Mouse (Mus musculus) hindbrain, embryonic 12.5 days (tissue): Measurements from ENCODE around the gene Syngap1. TPM values are rescaled to one million over a fixed set of nuclear protein-coding genes. Genes with fewer than 3 reads are reported as not detected.
"Not testable (repeated sequence)": the region's sequence is repeated elsewhere in the genome, so short reads cannot be mapped to it uniquely, and the experiment has no call there.

Experiments
- ATAC-seq: fragments of 200-750 bp; cut with Nextera tagmentation; 2 replicates; pipeline ENCODE4 v1.8.0; 2017; ENCODE audit warnings: moderate TSS enrichment; ENCODE audit not compliant: low FRiP score
- H3K27ac ChIP-seq: fragments of 300-500 bp; sonication (generic); 2 replicates; pipeline ENCODE4 v1.5.1; 2016; ENCODE audit warnings: mild to moderate bottlenecking
- H3K27me3 ChIP-seq: fragments of 300-500 bp; sonication (generic); 2 replicates; pipeline ENCODE4 v1.6.1; 2016; ENCODE audit warnings: mild to moderate bottlenecking
- H3K36me3 ChIP-seq: fragments of 300-500 bp; sonication (generic); 2 replicates; pipeline ENCODE4 v1.6.1; 2016; ENCODE audit warnings: mild to moderate bottlenecking
- H3K4me1 ChIP-seq: fragments of 300-500 bp; sonication (generic); 2 replicates; pipeline ENCODE4 v1.6.1; 2016
- H3K4me2 ChIP-seq: fragments of 300-500 bp; sonication (generic); replicated peaks from 2 replicates; pipeline ENCODE4 v1.6.1; 2016; ENCODE audit warnings: mild to moderate bottlenecking
- H3K4me3 ChIP-seq: fragments of 300-500 bp; sonication (generic); 2 replicates; pipeline ENCODE4 v1.5.1; 2016; ENCODE audit warnings: mild to moderate bottlenecking
- H3K9ac ChIP-seq: fragments of 300-500 bp; sonication (generic); 2 replicates; pipeline ENCODE4 v1.6.1; 2016; ENCODE audit warnings: mild to moderate bottlenecking, moderate library complexity
- H3K9me3 ChIP-seq: fragments of 300-500 bp; sonication (generic); replicated peaks from 2 replicates; pipeline ENCODE4 v1.6.1; 2016; ENCODE audit warnings: mild to moderate bottlenecking
- WGBS: fragments of 180-500 bp; shearing (Covaris S2); methylation state at CpG from one replicate; pipeline ENCODE4 v1.1.7; 2016; 5-methylcytosine and 5-hydroxymethylcytosine counted together
- polyA plus RNA-seq: library from polyadenylated mRNA; unstranded; fragments of >200 nt; fragmentation: Nextera tagmentation; extraction: Ambion mirVana; gene quantifications from 2 replicates; pipeline ENCODE4 v1.2.1, GENCODE M21; 2016

Gene Syngap1
- polyA plus RNA-seq, 1 experiment from 2014 or later, result 4.2 TPM

DNA sequence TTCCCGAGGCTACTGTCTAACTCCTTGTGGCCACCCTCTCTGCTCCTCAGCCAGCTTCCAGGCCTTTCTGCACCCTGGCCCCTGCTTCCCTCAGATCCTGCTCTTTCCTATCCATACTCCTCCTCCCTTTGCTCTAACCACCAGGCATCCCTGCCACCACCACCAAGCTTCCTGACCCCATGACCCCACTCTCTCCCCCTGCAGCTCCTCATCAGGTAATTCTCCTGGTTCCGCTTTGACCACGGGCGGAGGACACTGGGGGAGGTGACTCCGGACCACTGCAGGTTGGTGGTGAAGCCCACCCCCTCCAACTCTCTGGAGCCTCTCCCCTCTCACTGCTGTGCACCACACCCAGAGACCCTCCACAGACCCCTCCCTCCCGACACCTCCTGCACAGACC is 26.4 kb downstream of the Syngap1 start:
- Histone ChIP-seq H3K9ac (no peak overlapping the region), H3K4me1 (peaks cover 14% of the 10 kb centered on the region), H3K36me3 (peaks cover 68% of the 10 kb centered on the region), H3K4me3 (no peak overlapping the region), H3K27ac (no peak overlapping the region), H3K27me3 (no peaks in the 10 kb centered on the region), H3K9me3 (no peaks in the 10 kb centered on the region), H3K4me2 (no peak overlapping the region)
- WGBS, result 89% methylated on average over 6 of the region's 6 CpGs
- ATAC-seq, result no peak

DNA sequence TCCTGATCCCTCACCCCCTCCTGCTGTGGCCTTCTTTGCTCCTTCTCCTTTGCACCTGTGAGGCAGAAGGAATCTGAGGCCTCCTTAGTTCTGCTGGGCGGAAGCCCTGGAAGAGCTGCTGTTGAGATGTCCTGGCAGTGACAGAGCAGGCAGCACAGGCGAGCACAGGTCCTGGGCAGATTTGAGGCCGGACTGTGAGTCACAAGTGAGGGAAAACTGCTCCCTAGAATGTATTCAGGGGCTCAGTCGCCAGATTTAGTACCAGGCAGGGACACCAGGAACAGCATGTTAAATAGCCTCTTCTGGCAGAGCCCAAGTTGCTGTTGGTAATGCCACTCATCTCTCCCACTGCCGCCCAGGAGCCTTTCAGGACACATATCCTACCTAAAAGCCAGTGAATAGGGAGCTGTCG is 27.2 kb downstream of the Syngap1 start:
- WGBS, result 81% methylated on average over 6 of the region's 6 CpGs
- no peak for ATAC-seq

DNA sequence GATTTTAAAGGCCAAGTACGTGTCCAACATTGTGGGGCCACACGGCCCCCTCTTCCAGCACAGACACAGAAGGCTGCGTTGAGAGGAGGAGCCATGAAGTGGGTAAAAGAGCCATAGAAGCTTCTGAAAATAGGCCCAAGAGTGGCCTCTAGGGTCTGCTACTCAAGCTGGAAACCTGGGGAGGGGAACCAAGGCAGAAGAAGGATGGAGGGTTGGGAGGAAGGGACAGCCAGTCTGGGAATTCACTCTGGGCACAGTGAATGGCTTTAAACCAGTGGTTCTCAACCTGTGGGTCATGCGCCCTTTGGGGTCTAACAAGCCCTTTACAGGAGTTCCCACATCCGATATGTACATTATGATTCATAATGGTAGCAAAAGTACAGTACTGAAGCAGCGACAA is 28.2 kb downstream of the Syngap1 start:
- peaks cover 54% of the 10 kb centered on the region for H3K36me3 ChIP-seq
- H3K27me3 ChIP-seq, result no peaks in the 10 kb centered on the region
- 91% methylated on average over 6 of the region's 6 CpGs for WGBS
- no peak overlapping the region for H3K27ac ChIP-seq
- H3K4me2 ChIP-seq, result no peak overlapping the region
- H3K4me1 ChIP-seq, result peaks cover 24% of the 10 kb centered on the region
- H3K4me3 ChIP-seq, result no peak overlapping the region
- H3K9me3 ChIP-seq, result no peaks in the 10 kb centered on the region
- H3K9ac ChIP-seq, result no peak overlapping the region
- no peak for ATAC-seq

More for the DNA sequence above, 27.2 kb downstream of the Syngap1 start:
- Histone ChIP-seq H3K36me3 (peaks cover 61% of the 10 kb centered on the region), H3K27me3 (no peaks in the 10 kb centered on the region), H3K9ac (no peak overlapping the region), H3K27ac (no peak overlapping the region), H3K4me1 (peaks cover 16% of the 10 kb centered on the region), H3K4me3 (no peak overlapping the region), H3K9me3 (no peaks in the 10 kb centered on the region), H3K4me2 (no peak overlapping the region)

DNA sequence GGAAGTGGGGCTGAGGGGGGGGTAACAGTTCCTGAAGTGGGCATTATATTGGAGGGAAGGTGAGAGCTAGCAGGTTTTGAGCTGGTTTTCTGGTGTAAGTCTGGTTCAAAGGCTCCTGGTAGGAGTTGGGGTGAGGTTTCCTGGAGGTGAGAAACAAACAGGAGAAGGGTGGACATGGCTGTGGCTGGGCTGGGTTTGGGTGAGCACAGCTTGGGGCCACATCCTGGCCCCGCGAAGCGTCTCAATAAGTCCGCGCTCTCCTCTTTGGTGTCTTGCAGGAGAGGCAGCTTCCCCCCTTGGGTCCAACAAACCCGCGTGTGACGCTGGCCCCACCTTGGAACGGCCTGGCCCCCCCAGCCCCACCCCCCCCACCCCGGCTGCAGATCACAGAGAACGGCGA is 29.2 kb downstream of the Syngap1 start:
- Histone ChIP-seq H3K36me3 (peaks cover 53% of the 10 kb centered on the region), H3K9ac (no peak overlapping the region), H3K9me3 (no peaks in the 10 kb centered on the region), H3K4me3 (no peak overlapping the region), H3K27ac (no peak overlapping the region), H3K4me2 (no peak overlapping the region), H3K4me1 (peaks cover 33% of the 10 kb centered on the region), H3K27me3 (no peaks in the 10 kb centered on the region)
- 89% methylated on average over 7 of the region's 12 CpGs for WGBS
- no peak for ATAC-seq

DNA sequence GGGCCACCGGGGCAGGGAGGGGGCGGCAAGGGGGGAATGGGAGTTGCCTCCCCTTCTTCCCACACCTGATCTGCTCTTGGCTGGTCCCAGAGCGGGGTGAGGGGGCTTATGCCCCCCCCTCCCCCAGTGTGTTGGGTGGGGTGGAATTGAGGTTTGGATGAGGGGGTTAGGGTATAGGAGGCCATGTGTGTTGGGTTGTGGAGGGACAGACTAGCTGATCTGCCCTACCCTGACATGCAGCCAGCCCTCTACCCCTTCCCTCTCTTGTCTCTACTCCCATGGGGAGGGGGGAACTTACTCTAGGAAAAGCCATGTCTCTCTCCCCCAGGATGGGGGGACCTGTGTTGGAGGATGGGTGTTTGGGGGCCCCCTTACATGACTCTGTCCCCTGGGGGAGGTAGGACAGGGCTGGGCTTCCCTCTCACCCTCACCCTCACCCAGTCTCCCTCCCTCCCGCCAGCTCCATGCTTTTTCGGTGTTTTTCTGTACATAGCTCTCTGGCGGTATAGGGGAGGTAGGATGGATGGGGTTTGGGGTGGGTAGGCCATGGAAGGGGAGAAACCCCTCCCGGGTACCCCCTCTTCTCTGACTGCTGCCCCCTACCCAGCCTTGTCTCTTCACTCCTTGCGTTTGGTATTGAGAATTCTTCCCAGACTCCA is 30.3 kb downstream of the Syngap1 start:
- Histone ChIP-seq H3K36me3 (peaks cover 53% of the 10 kb centered on the region), H3K9me3 (no peaks in the 10 kb centered on the region), H3K4me2 (peak overlapping the region; percentile 79), H3K9ac (peak overlapping the region; percentile 23; the same call in 1 of the 2 replicates), H3K4me1 (peaks cover 43% of the 10 kb centered on the region), H3K27ac (no peak overlapping the region), H3K4me3 (no peak overlapping the region), H3K27me3 (no peaks in the 10 kb centered on the region)
- no peak for ATAC-seq
- WGBS, result 62% methylated on average over 8 of the region's 8 CpGs

DNA sequence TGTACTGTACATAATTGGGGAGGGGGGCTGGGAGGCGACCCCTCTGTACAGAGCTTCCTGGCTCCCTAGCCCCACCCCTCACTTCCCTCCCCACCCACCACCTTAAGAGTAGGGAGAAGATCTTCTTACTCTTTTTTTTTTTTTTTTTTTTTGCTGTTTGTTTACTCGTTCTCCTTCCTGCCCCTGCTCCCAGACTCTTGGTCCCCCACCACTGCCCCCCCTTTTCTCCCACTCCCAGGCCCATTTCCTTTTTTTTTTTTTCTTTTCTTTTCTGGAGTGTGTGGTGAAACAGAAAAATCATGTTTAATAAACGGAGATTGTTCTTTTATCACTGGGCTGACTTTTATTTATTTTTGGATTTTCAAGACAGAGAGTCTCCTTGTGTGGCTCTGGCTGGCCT is 31.1 kb downstream of the Syngap1 start:
- H3K36me3 ChIP-seq, result peaks cover 50% of the 10 kb centered on the region

DNA sequence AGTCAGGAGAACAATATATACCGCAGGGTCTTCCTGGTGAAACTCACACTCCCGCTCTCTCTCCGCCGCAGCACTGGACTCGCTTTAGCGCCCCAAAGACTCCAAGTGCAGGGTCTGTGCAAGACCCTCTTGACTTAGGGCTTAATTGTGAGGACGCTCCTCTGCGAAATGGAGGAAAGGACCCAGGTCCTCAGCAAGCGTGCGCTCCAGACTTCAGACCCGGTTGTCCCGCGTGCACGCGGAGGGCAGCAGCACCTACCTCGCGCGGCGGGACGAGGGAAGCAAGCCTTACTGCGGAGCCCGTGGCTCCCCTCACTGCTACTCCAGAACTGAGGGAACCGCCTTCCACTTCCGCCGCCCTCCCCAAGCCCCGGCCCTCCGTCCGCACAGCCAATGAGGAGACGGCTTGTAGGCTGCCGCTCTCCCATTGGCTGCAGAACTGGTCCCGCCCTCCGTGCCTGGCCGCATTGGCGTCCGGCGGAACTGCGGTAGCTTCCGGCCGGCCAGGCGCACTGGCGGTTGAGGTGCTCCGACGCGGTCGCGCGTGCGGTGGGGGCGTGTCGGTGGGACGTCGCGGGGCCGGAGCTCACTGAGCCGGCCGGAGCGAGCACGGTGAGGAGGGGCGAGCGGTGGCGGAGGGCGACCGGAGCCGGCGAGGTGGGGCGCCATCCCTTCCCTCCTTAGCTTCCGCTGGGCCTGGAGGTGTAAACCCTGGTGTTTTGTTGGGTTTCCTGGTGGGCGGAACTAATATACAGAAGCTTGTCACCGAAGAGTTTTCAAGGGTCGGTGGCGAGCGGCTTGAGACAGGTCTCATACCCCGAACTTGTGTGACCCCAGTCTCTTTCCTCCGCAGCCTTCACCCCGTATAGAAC is 31.9 kb downstream of the Syngap1 start, which contains the start of gene Zbtb9:
Zbtb9 (plus strand) TSS at position 465 of the 872 bp plus-strand sequence.
- no peaks in the 10 kb centered on the region for H3K9me3 ChIP-seq
- WGBS, result under 1% methylated on average over 74 of the region's 75 CpGs

More for the DNA sequence above, 31.1 kb downstream of the Syngap1 start:
- Histone ChIP-seq H3K9me3 (no peaks in the 10 kb centered on the region), H3K4me3 (peak overlapping the region; percentile 87), H3K27ac (peak overlapping the region; percentile 86; the same call in 1 of the 2 replicates), H3K4me2 (peak overlapping the region; percentile 79), H3K27me3 (no peaks in the 10 kb centered on the region), H3K9ac (peak overlapping the region; percentile 84), H3K4me1 (peaks cover 46% of the 10 kb centered on the region)
- no peak for ATAC-seq
- WGBS, result 8% methylated on average over 3 of the region's 3 CpGs

DNA sequence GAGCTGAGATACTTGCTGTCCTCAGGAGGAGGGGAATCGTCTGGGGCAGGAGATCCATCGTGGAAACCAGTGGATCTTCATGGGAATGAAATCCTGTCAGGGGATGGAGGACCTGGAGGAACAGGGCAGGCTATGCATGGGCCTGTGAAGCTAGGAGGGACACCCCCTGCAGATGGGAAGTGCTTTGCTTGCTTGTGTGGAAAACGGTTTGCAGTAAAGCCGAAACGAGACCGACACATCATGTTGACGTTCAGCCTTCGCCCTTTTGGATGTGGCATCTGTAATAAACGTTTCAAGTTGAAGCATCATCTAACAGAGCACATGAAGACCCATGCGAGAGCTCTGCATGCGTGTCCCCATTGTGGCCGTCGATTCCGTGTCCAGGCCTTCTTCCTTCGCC is 33.5 kb downstream of the Syngap1 start:
- 90% methylated on average over 15 of the region's 15 CpGs for WGBS
- Histone ChIP-seq H3K4me3 (no peak overlapping the region), H3K27me3 (no peaks in the 10 kb centered on the region), H3K4me2 (peak overlapping the region; percentile 98), H3K36me3 (peaks cover 55% of the 10 kb centered on the region), H3K27ac (no peak overlapping the region), H3K4me1 (peaks cover 46% of the 10 kb centered on the region), H3K9me3 (no peaks in the 10 kb centered on the region), H3K9ac (no peak overlapping the region)
- no peak for ATAC-seq

More for the DNA sequence above, 31.9 kb downstream of the Syngap1 start, which contains the start of gene Zbtb9:
- Histone ChIP-seq H3K4me2 (peak within 1 kb of the TSS; percentile 98), H3K36me3 (peaks cover 49% of the 10 kb centered on the region), H3K4me1 (peaks cover 46% of the 10 kb centered on the region), H3K4me3 (peak within 1 kb of the TSS; percentile 87), H3K27me3 (no peaks in the 10 kb centered on the region), H3K9ac (peak within 1 kb of the TSS; percentile 84), H3K27ac (peak within 1 kb of the TSS; percentile 86)
- ATAC-seq, result peak; percentile 98

DNA sequence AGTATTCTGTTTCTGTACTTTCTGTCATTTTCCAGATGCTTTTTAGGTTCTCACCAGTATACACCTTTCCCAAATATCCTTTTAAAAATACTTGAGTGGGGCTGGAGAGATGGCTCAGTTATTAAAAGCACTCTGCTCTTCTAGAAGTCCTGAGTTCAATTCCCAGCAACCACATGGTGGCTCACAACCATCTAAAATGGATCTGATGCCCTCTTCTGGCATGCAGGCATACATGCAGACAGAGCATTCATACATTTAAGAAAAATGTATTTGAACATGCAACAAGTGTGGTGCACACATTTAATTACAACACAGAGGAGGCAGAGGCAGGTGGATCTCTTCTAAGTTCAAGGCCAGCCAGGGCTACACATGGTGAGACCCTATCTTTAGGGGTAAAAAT is 34.4 kb downstream of the Syngap1 start:
- H3K9ac ChIP-seq, result no peak overlapping the region
- no peak overlapping the region for H3K4me3 ChIP-seq
- H3K27me3 ChIP-seq, result no peaks in the 10 kb centered on the region
- H3K4me2 ChIP-seq, result no peak overlapping the region
- H3K4me1 ChIP-seq, result peaks cover 46% of the 10 kb centered on the region
- no peak overlapping the region for H3K27ac ChIP-seq
- H3K9me3 ChIP-seq, result no peaks in the 10 kb centered on the region
- ATAC-seq, result no peak
- peaks cover 58% of the 10 kb centered on the region for H3K36me3 ChIP-seq

DNA sequence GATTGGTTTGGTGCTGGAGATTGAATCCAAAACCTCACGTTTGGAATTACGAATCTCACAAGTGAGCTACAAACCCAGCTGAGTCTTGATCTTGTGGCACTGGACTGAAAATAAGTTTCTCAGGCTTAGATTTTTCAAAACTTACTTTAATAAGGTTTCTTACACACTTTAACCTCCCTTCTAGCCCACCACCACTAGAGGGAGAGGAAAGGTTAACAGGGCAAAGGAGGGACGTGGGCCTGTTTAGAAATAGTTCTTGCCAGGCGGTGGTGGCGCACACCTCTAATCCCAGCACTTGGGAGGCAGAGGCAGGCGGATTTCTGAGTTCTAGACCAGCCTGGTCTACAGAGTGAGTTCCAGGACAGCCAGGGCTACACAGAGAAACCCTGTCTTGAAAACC is 36.3 kb downstream of the Syngap1 start:
- Histone ChIP-seq H3K4me1 (peaks cover 33% of the 10 kb centered on the region), H3K36me3 (peaks cover 62% of the 10 kb centered on the region)
- not testable (repeated sequence) for H3K9ac ChIP-seq, ATAC-seq, H3K4me3 ChIP-seq, H3K27me3 ChIP-seq, H3K9me3 ChIP-seq, H3K27ac ChIP-seq, H3K4me2 ChIP-seq
- WGBS, result 88% methylated on average over 6 of the region's 6 CpGs

DNA sequence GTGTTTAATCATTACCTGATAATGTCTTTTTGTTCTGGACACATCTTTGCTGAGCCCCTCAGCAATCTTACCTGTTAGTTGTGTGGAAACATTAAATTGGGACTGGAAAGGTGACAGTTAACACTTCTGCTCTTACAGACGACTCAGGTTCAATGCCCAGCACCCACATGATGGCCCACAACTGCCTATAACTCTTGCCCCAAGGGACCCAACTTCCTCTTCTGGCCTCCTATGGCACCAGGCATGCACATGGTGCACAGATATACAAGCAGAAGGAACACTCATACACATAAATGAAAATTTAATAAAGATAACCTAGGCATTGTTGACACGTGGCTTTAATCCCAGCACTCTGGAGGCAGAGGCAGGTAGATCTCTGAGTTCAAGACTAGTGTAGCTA is 38.4 kb downstream of the Syngap1 start:
- ATAC-seq, result no peak
- 81% methylated on average over 2 of the region's 2 CpGs for WGBS
- Histone ChIP-seq H3K9me3 (no peaks in the 10 kb centered on the region), H3K36me3 (peaks cover 61% of the 10 kb centered on the region), H3K4me1 (peaks cover 21% of the 10 kb centered on the region), H3K27me3 (no peaks in the 10 kb centered on the region), H3K27ac (no peak overlapping the region), H3K4me2 (no peak overlapping the region), H3K4me3 (no peak overlapping the region), H3K9ac (no peak overlapping the region)

DNA sequence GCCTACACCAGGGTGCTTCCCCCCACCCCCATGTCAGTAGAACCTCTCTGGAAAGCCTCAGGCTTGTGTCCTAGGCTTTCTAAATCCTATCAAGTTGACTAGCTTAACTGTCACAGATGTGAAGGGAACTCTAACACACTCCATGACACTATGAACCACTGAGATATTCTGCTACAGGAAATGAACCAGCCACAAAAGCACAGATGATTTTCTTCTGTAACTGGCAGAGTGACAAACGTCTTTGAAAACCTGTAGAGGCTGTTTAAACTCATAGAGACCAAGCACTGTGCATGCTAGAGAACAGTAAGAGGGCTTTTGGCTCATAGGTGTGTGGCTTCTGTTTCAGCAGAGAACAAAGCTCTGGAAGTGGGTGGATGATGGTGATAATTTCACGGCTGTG is 40.0 kb downstream of the Syngap1 start:
- Histone ChIP-seq H3K27ac (no peak overlapping the region), H3K9me3 (no peaks in the 10 kb centered on the region), H3K36me3 (peaks cover 45% of the 10 kb centered on the region), H3K4me2 (no peak overlapping the region), H3K4me1 (peaks cover 6% of the 10 kb centered on the region), H3K4me3 (no peak overlapping the region), H3K9ac (no peak overlapping the region), H3K27me3 (no peaks in the 10 kb centered on the region)
- WGBS, result 74% methylated on average over 2 of the region's 2 CpGs
- no peak for ATAC-seq
